Mouse (Mus musculus) neural tube, embryonic 12.5 days (tissue): ENCODE measurements around the gene Pam16. TPM values are rescaled to one million over a fixed set of nuclear protein-coding genes. Genes with fewer than 3 reads are reported as not detected.

Experiments
- ATAC-seq: fragments of 200-750 bp; cut with Nextera tagmentation; 2 replicates; pipeline ENCODE4 v1.8.0; 2017; ENCODE audit warnings: low read depth, mild to moderate bottlenecking, moderate TSS enrichment, moderate library complexity; ENCODE audit not compliant: low FRiP score
- H3K27ac ChIP-seq: fragments of 300-500 bp; sonication (generic); 2 replicates; pipeline ENCODE4 v1.5.1; 2016
- H3K27me3 ChIP-seq: fragments of 300-500 bp; sonication (generic); replicated peaks from 2 replicates; pipeline ENCODE4 v1.6.1; 2016; ENCODE audit warnings: mild to moderate bottlenecking
- H3K36me3 ChIP-seq: fragments of 300-500 bp; sonication (generic); 2 replicates; pipeline ENCODE4 v1.6.1; 2016; ENCODE audit warnings: mild to moderate bottlenecking
- H3K4me1 ChIP-seq: fragments of 300-500 bp; sonication (generic); 2 replicates; pipeline ENCODE4 v1.6.1; 2016
- H3K4me2 ChIP-seq: fragments of 300-500 bp; sonication (generic); replicated peaks from 2 replicates; pipeline ENCODE4 v1.6.1; 2016; ENCODE audit warnings: mild to moderate bottlenecking
- H3K4me3 ChIP-seq: fragments of 300-500 bp; sonication (generic); 2 replicates; pipeline ENCODE4 v1.5.1; 2016
- H3K9ac ChIP-seq: fragments of 300-500 bp; sonication (generic); 2 replicates; pipeline ENCODE4 v1.6.1; 2016; ENCODE audit warnings: mild to moderate bottlenecking
- H3K9me3 ChIP-seq: fragments of 300-500 bp; sonication (generic); 2 replicates; pipeline ENCODE4 v1.6.1; 2016; ENCODE audit warnings: mild to moderate bottlenecking
- WGBS: fragments of 180-500 bp; shearing (Covaris S2); methylation state at CpG from one replicate; pipeline ENCODE4 v1.1.7; 2016; 5-methylcytosine and 5-hydroxymethylcytosine counted together
- polyA plus RNA-seq: library from polyadenylated mRNA; unstranded; fragments of >200 nt; fragmentation: Nextera tagmentation; extraction: Ambion mirVana; gene quantifications from 2 replicates; pipeline ENCODE4 v1.2.1, GENCODE M21; 2016

Gene Pam16
- polyA plus RNA-seq, 1 experiment from 2014 or later = 121 TPM

DNA sequence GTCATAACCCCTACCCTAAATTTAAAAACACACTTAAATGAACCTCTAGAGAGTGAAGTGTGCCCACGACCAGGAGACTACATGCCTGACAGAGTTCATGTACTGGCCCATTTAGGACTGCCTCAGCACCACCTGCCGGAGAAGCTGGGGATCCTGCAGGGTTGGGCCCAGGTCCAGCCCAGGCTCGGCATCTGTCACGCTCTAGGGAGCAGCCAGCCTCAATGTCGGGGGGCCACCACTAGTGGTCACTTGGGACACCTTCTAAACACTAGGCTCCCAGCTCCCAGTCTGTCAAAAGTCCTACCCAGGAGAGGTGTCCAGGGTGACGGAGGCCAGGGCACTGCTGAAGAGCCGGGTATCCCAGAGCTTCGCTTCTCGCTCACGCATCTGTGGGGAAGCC is 29.9 kb upstream of the Pam16 start:
- H3K4me1 ChIP-seq = peaks cover 16% of the 10 kb centered on the region; the same call in 1 of the 2 replicates
- H3K9ac ChIP-seq = no peak overlapping the region
- H3K27ac ChIP-seq = no peak overlapping the region
- ATAC-seq = no peak
- H3K4me3 ChIP-seq = no peak overlapping the region
- no peak overlapping the region for H3K4me2 ChIP-seq
- no peaks in the 10 kb centered on the region for H3K9me3 ChIP-seq
- 82% methylated on average over 10 of the region's 10 CpGs for WGBS
- H3K36me3 ChIP-seq = peaks cover 35% of the 10 kb centered on the region
- H3K27me3 ChIP-seq = no peaks in the 10 kb centered on the region

DNA sequence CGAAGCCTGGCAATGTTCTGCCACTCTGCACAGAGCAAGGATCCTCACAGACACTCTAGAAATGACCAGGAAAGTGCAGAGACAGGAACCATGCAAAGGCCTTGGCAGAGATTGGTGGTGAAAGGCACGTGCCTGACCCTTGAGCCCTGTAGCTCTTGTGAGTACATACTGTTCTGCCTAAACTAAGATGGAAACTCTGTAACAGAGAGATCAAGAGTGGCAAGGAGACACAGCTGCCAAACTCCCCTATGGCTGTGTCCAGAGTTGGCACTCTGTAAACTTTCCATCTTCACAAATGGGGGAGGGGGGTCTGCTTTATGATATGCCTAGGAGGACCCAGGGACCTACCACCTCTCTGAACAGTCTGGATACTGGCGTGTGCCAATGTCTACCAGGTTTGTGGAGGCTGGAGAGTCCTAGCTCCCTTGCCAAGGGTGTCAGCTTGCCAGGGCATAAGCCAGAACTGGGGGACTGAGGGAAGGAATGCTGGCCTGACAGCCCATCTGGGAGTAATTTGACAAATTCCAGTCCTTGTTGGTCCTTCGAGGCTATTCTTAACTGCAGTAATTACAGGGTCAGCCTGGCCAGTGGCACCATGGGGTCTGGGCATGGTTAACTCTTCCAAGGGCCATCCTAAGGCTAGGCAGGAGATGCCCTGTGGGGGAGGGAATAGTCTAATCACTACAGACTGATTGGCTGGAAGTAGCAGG is 28.1 kb upstream of the Pam16 start:
- no peak for ATAC-seq
- no peaks in the 10 kb centered on the region for H3K27me3 ChIP-seq
- H3K9ac ChIP-seq = no peak overlapping the region
- H3K4me2 ChIP-seq = no peak overlapping the region
- WGBS = 68% methylated on average over 4 of the region's 4 CpGs
- no peaks in the 10 kb centered on the region for H3K9me3 ChIP-seq
- H3K36me3 ChIP-seq = peaks cover 53% of the 10 kb centered on the region
- peaks cover 8% of the 10 kb centered on the region; the same call in 1 of the 2 replicates for H3K4me1 ChIP-seq
- no peak overlapping the region for H3K4me3 ChIP-seq
- H3K27ac ChIP-seq = no peak overlapping the region

DNA sequence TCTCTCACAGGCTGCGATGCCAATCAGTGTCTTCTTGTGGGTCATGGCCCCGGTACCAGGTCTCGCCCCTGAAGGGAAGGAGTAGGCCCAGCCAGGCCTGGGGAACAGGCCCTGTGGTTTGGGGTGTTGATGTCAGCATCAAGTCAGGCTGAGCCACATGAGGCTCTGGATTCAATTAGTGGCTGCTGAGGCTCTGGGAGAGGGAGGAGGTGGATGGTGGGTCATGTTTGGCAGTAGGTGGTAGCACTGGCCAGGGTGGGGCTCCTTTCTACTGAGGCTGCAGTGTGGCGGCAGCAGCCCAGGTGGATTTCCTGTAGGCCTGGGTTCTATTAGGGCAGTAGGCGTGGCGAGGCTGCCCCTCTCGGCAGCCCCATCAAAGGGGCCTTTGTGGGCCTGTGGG is 26.8 kb upstream of the Pam16 start:
- WGBS = 58% methylated on average over 7 of the region's 7 CpGs
- Histone ChIP-seq H3K27ac (no peak overlapping the region), H3K4me1 (peaks cover 15% of the 10 kb centered on the region), H3K9me3 (no peaks in the 10 kb centered on the region), H3K4me3 (no peak overlapping the region), H3K9ac (no peak overlapping the region), H3K27me3 (no peaks in the 10 kb centered on the region), H3K36me3 (peaks cover 57% of the 10 kb centered on the region), H3K4me2 (no peak overlapping the region)
- ATAC-seq = no peak

DNA sequence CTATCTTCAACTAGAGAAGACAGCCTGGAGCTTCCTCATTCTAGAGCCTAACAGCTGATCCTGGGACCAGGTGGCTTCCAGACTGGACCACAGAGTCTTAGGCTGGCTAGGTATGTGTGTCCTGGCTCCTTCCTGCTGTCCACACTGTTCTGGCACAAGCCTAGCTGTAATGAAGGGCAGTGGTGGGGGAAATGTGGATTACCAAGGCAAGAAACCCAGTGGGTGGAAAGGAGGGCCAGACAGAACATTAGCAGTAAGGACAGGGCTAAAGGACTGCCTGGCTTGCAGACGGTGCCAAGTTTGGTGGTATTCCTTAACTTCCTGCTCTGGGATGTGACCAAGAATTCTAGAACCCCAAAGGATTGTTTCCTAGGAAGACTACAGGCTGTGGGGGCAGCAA is 26.3 kb upstream of the Pam16 start:
- WGBS = 95% methylated on average over 1 of the region's 1 CpGs
- peaks cover 57% of the 10 kb centered on the region for H3K36me3 ChIP-seq

GRCm38 (mm10) chr16:4650161-4650560 is 25.4 kb upstream of the Pam16 start:
- Histone ChIP-seq H3K4me2 (no peak overlapping the region), H3K36me3 (peaks cover 57% of the 10 kb centered on the region), H3K4me1 (peaks cover 11% of the 10 kb centered on the region; the same call in 1 of the 2 replicates), H3K9me3 (no peaks in the 10 kb centered on the region), H3K9ac (no peak overlapping the region), H3K27ac (no peak overlapping the region), H3K4me3 (no peak overlapping the region), H3K27me3 (no peaks in the 10 kb centered on the region)
- 86% methylated on average over 3 of the region's 3 CpGs for WGBS
- ATAC-seq = no peak

More for the DNA sequence above, 26.3 kb upstream of the Pam16 start:
- no peaks in the 10 kb centered on the region for H3K9me3 ChIP-seq
- H3K4me3 ChIP-seq = no peak overlapping the region
- no peak overlapping the region for H3K4me2 ChIP-seq
- ATAC-seq = no peak
- no peak overlapping the region for H3K9ac ChIP-seq
- peaks cover 15% of the 10 kb centered on the region for H3K4me1 ChIP-seq
- no peak overlapping the region for H3K27ac ChIP-seq
- no peaks in the 10 kb centered on the region for H3K27me3 ChIP-seq

GRCm38 (mm10) chr16:4649692-4650091 is 24.9 kb upstream of the Pam16 start:
- H3K9me3 ChIP-seq = no peaks in the 10 kb centered on the region
- H3K9ac ChIP-seq = no peak overlapping the region
- H3K4me2 ChIP-seq = no peak overlapping the region
- peaks cover 53% of the 10 kb centered on the region for H3K36me3 ChIP-seq
- 96% methylated on average over 11 of the region's 11 CpGs for WGBS
- H3K4me3 ChIP-seq = no peak overlapping the region
- H3K4me1 ChIP-seq = peaks cover 11% of the 10 kb centered on the region; the same call in 1 of the 2 replicates
- no peak overlapping the region for H3K27ac ChIP-seq
- ATAC-seq = no peak
- H3K27me3 ChIP-seq = no peaks in the 10 kb centered on the region

- 93% methylated on average over 5 of the region's 5 CpGs for WGBS
- Histone ChIP-seq H3K27ac (no peak overlapping the region), H3K9me3 (no peaks in the 10 kb centered on the region), H3K4me1 (peaks cover 11% of the 10 kb centered on the region; the same call in 1 of the 2 replicates), H3K4me3 (no peak overlapping the region), H3K9ac (no peak overlapping the region), H3K36me3 (peaks cover 52% of the 10 kb centered on the region), H3K27me3 (no peaks in the 10 kb centered on the region), H3K4me2 (no peak overlapping the region)
- ATAC-seq = no peak
Measured at GRCm38 (mm10) chr16:4649211-4649610, 24.4 kb upstream of the Pam16 start.

- Histone ChIP-seq H3K4me2 (no peak overlapping the region), H3K27ac (no peak overlapping the region), H3K36me3 (peaks cover 55% of the 10 kb centered on the region), H3K9ac (no peak overlapping the region), H3K4me1 (peaks cover 16% of the 10 kb centered on the region), H3K9me3 (no peaks in the 10 kb centered on the region), H3K4me3 (no peak overlapping the region), H3K27me3 (no peaks in the 10 kb centered on the region)
- ATAC-seq = no peak
- WGBS = 88% methylated on average over 28 of the region's 28 CpGs
Measured at GRCm38 (mm10) chr16:4648416-4649023, 23.7 kb upstream of the Pam16 start.

GRCm38 (mm10) chr16:4647651-4648141 is 22.9 kb upstream of the Pam16 start:
- H3K27ac ChIP-seq = no peak overlapping the region

GRCm38 (mm10) chr16:4646831-4647230 is 22.0 kb upstream of the Pam16 start:
- no peak overlapping the region for H3K4me2 ChIP-seq
- H3K36me3 ChIP-seq = peaks cover 46% of the 10 kb centered on the region
- peaks cover 23% of the 10 kb centered on the region for H3K4me1 ChIP-seq
- no peaks in the 10 kb centered on the region for H3K27me3 ChIP-seq
- H3K9me3 ChIP-seq = no peaks in the 10 kb centered on the region
- no peak overlapping the region for H3K9ac ChIP-seq
- H3K27ac ChIP-seq = no peak overlapping the region
- 87% methylated on average over 4 of the region's 4 CpGs for WGBS
- no peak overlapping the region for H3K4me3 ChIP-seq
- ATAC-seq = no peak

More at GRCm38 (mm10) chr16:4647651-4648141, 22.9 kb upstream of the Pam16 start:
- H3K4me3 ChIP-seq = no peak overlapping the region
- no peak overlapping the region for H3K4me2 ChIP-seq
- no peaks in the 10 kb centered on the region for H3K9me3 ChIP-seq
- no peak overlapping the region for H3K9ac ChIP-seq
- 77% methylated on average over 13 of the region's 13 CpGs for WGBS
- H3K27me3 ChIP-seq = no peaks in the 10 kb centered on the region
- no peak for ATAC-seq
- H3K4me1 ChIP-seq = peaks cover 19% of the 10 kb centered on the region
- H3K36me3 ChIP-seq = peaks cover 54% of the 10 kb centered on the region

DNA sequence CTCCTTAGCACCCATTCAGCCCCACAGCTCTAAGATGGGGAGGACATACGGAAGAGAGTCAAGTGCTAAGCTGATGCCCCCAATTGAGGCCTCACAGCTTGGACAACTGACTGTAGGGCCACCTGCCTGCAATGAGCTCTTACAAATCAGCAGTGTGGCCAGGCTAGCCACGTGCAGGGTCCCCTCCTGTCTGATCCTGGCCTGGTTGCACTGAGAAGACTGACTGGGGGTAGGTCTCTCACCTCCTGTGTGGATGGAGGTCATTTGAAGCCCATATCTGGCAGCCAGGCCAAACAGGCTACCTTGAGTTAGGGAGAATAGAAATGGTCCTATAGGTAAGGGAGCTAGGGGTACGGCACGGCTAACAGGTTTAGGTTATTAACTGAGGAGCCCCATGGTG is 21.1 kb upstream of the Pam16 start:
- H3K27ac ChIP-seq = no peak overlapping the region
- no peak for ATAC-seq
- H3K27me3 ChIP-seq = no peaks in the 10 kb centered on the region
- peaks cover 39% of the 10 kb centered on the region for H3K36me3 ChIP-seq
- 81% methylated on average over 4 of the region's 4 CpGs for WGBS
- no peaks in the 10 kb centered on the region for H3K9me3 ChIP-seq
- H3K4me2 ChIP-seq = no peak overlapping the region
- H3K4me3 ChIP-seq = no peak overlapping the region
- H3K4me1 ChIP-seq = peaks cover 30% of the 10 kb centered on the region
- no peak overlapping the region for H3K9ac ChIP-seq

GRCm38 (mm10) chr16:4643670-4644419 is 19.1 kb upstream of the Pam16 start:
- Histone ChIP-seq H3K27me3 (no peaks in the 10 kb centered on the region), H3K27ac (no peak overlapping the region), H3K4me1 (peaks cover 39% of the 10 kb centered on the region), H3K9me3 (no peaks in the 10 kb centered on the region), H3K4me3 (no peak overlapping the region), H3K9ac (no peak overlapping the region), H3K4me2 (no peak overlapping the region), H3K36me3 (peaks cover 21% of the 10 kb centered on the region)
- 88% methylated on average over 11 of the region's 11 CpGs for WGBS
- ATAC-seq = no peak
